In genomic region chr11:77697232-77697631, GRCm38 (mm10) we compare ENCODE assay signal across 28 mouse cellular contexts. TPM values are rescaled to one million over a fixed set of nuclear protein-coding genes. Genes with fewer than 3 reads are reported as not detected.
"Had no signal": no experiment of that assay in that cellular context is flagged by ENCODE, and none has a peak within 500 bp of the region (broad histone marks: within the 10 kb centered on the region; RNA-seq: fewer than 3 reads in every experiment).

No protein-coding gene starts in this region.

- DNase-seq: kidney, adult 8-10 months; kidney, postnatal 14 days; kidney, postnatal 4 days; layer of hippocampus, postnatal 36 days; liver, embryonic 13.5 days; lung, adult 2 months; lung, postnatal 14 days; lung, postnatal 4 days; thymus, postnatal 25 days had no signal

- H3K9me3 ChIP-seq: kidney, embryonic 15.5 days; liver, embryonic 13.5 days; midbrain, embryonic 15.5 days; neural tube, embryonic 13.5 days had no signal

- H3K27me3 ChIP-seq: kidney, embryonic 15.5 days; liver, embryonic 13.5 days; midbrain, embryonic 15.5 days; neural tube, embryonic 13.5 days had no signal

- H3K27ac ChIP-seq: kidney, embryonic 15.5 days; left cerebral cortex, adult 2 months; liver, embryonic 13.5 days; midbrain, embryonic 15.5 days; neural tube, embryonic 13.5 days had no signal

- ATAC-seq: midbrain, embryonic 15.5 days had no signal

- H3K4me3 ChIP-seq: kidney, embryonic 15.5 days; left cerebral cortex, adult 2 months; liver, embryonic 13.5 days; midbrain, embryonic 15.5 days; myocyte; neural tube, embryonic 13.5 days had no signal

- H3K9ac ChIP-seq: kidney, embryonic 15.5 days; liver, embryonic 13.5 days; midbrain, embryonic 15.5 days; neural tube, embryonic 13.5 days had no signal

- H3K4me2 ChIP-seq: kidney, embryonic 15.5 days; liver, embryonic 13.5 days; midbrain, embryonic 11.5 days; midbrain, embryonic 15.5 days; neural tube, embryonic 13.5 days had no signal

RNA-seq across cellular contexts. Expression of gene Cryba1, which starts 27.9 kb away (rescaled TPM):
- total RNA-seq: layer of hippocampus, adult 18-20 months; layer of hippocampus, postnatal 36 days; left cerebral cortex, adult 2 months; left cerebral cortex, postnatal 10 days; left cerebral cortex, postnatal 36 days; liver, adult 2 months; megakaryocyte progenitor cell, adult 5-6 weeks; megakaryocyte-erythroid progenitor cell, adult 5-6 weeks; monocyte, adult 5-6 weeks; neutrophil, adult 5-6 weeks had no signal
- polyA plus RNA-seq: kidney, embryonic 15.5 days; limb, embryonic 11.5 days; limb, embryonic 14.5 days; liver, adult 2 months; liver, embryonic 13.5 days; liver, embryonic 16.5 days; lung, adult 2 months; lung, embryonic 16.5 days; myocyte; stomach, embryonic 14.5 days had no signal
